Mouse (Mus musculus): Measurements from ENCODE around the gene Gigyf2. TPM values are rescaled to one million over a fixed set of nuclear protein-coding genes. Genes with fewer than 3 reads are reported as not detected.

Gigyf2 gene
- polyA plus RNA-seq, 2 experiments, result 47.7 to 64.0 TPM

DNA sequence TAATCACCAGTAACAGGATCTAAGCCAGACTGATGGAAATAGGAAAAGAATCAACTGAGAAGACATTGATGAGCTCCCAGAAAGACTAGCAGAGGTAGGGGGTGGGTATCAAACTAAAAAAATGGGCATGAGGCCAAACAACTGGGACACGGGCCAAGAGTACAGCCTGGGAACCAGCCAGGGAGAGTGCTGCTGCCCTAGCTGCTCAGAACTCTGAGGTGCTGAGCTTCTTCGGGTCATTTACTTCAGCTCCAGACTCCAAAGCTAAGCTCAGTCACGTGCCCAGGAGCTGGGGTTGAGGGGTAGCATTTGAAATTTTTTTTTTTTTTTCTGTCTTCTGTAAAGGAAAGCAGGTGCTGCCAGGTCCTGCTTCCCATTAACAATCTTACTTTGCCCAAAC, 10.1 kb upstream of the Gigyf2 start:
- no peak overlapping the region for H3K9ac ChIP-seq (ENCODE audit: low read depth, low read length, severe bottlenecking)
- peaks cover 16% of the 10 kb centered on the region for H3K9me3 ChIP-seq (ENCODE audit: control insufficient read depth, low read length)
- H3K4me1 ChIP-seq (ENCODE audit: control insufficient read depth, insufficient read depth, low read length), result no peaks in the 10 kb centered on the region
- H3K27ac ChIP-seq (replicated peaks; ENCODE audit: low read depth, low read length), result no peak overlapping the region
- 46% methylated on average over 3 of the region's 3 CpGs for WGBS
- no peaks in the 10 kb centered on the region for H3K36me3 ChIP-seq (ENCODE audit: control insufficient read depth, insufficient read depth, low read length)
- DNase-seq (ENCODE audit: low spot score) (peak; percentile 25), ATAC-seq (ENCODE audit: low FRiP score, low read depth) (no peak)
- no peaks in the 10 kb centered on the region for H3K27me3 ChIP-seq (ENCODE audit: control insufficient read depth, insufficient read depth, low read length)
- no peak overlapping the region for H3K4me3 ChIP-seq (replicated peaks; ENCODE audit: low read length)
- no peak for TF ChIP-seq POLR2A (IDR thresholded peaks at IDR 0.05; ENCODE audit: borderline replicate concordance, extremely low read depth, insufficient read depth, insufficient read length)
- H3K4me2 ChIP-seq (replicated peaks; ENCODE audit: low read depth, low read length, severe bottlenecking), result no peak overlapping the region

DNA sequence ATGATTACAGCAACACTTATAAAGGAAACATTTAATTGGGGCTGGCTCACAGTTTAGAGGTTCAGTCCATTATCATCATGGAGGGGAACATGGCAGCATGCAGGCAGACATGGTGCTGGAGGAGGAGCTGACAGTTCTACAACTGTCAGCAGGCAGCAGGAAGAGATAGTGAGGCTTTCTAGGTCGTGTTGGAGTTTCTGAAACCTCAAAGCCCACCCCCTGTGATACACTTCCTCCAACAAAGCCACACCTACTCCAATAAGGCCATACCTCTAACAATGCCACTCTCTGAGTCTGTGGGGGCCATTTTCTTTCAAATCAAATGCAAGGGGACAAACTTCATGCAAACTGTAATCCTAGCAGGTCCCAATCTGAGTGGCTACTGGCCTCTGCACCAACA, 5.7 kb upstream of the Gigyf2 start:
- Histone ChIP-seq H3K4me2 (replicated peaks; ENCODE audit: low read depth, low read length, severe bottlenecking) (no peak overlapping the region), H3K4me1 (ENCODE audit: control insufficient read depth, insufficient read depth, low read length) (no peaks in the 10 kb centered on the region), H3K4me3 (replicated peaks; ENCODE audit: low read length) (no peak overlapping the region), H3K27me3 (ENCODE audit: control insufficient read depth, insufficient read depth, low read length) (no peaks in the 10 kb centered on the region), H3K27ac (replicated peaks; ENCODE audit: low read depth, low read length) (no peak overlapping the region), H3K9me3 (ENCODE audit: control insufficient read depth, low read length) (peaks cover 16% of the 10 kb centered on the region), H3K36me3 (ENCODE audit: control insufficient read depth, insufficient read depth, low read length) (no peaks in the 10 kb centered on the region), H3K9ac (ENCODE audit: low read depth, low read length, severe bottlenecking) (no peak overlapping the region)
- no peak for DNase-seq (ENCODE audit: low spot score)
- no peak for ATAC-seq (ENCODE audit: low FRiP score, low read depth)
- 9% methylated on average over 1 of the region's 1 CpGs for WGBS
- TF ChIP-seq POLR2A (IDR thresholded peaks at IDR 0.05; ENCODE audit: borderline replicate concordance, extremely low read depth, insufficient read depth, insufficient read length), result no peak

DNA sequence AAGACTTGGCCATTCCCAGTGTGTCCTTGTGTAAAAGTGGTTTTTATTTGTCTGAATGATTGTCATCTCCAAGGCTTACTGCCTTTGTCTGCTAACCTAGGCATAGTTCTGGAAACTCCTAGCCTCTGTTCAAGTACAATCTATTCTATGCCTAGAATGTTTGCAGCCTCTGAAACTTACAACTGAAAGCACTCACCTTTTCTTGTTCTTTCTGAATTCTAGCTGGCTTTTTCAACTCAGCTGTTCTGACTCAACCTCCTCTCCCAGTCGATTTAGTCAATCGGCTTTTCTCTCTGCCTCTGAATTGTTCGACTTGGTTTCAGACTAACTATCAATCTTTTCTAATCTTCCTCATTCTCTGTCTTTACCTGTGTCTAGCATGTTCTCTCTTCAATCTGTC, 4.0 kb upstream of the Gigyf2 start:
- H3K27me3 ChIP-seq (ENCODE audit: control insufficient read depth, insufficient read depth, low read length), result no peaks in the 10 kb centered on the region
- no peaks in the 10 kb centered on the region for H3K4me1 ChIP-seq (ENCODE audit: control insufficient read depth, insufficient read depth, low read length)
- H3K4me3 ChIP-seq (replicated peaks; ENCODE audit: low read length), result no peak overlapping the region
- no peak for TF ChIP-seq POLR2A (IDR thresholded peaks at IDR 0.05; ENCODE audit: borderline replicate concordance, extremely low read depth, insufficient read depth, insufficient read length)
- H3K9me3 ChIP-seq (ENCODE audit: control insufficient read depth, low read length), result peaks cover 16% of the 10 kb centered on the region
- ATAC-seq (ENCODE audit: low FRiP score, low read depth) (no peak), DNase-seq (ENCODE audit: low spot score) (no peak)
- H3K4me2 ChIP-seq (replicated peaks; ENCODE audit: low read depth, low read length, severe bottlenecking), result no peak overlapping the region
- no peak overlapping the region for H3K9ac ChIP-seq (ENCODE audit: low read depth, low read length, severe bottlenecking)
- no peak overlapping the region for H3K27ac ChIP-seq (replicated peaks; ENCODE audit: low read depth, low read length)
- H3K36me3 ChIP-seq (ENCODE audit: control insufficient read depth, insufficient read depth, low read length), result no peaks in the 10 kb centered on the region
- WGBS, result 92% methylated on average over 3 of the region's 3 CpGs

DNA sequence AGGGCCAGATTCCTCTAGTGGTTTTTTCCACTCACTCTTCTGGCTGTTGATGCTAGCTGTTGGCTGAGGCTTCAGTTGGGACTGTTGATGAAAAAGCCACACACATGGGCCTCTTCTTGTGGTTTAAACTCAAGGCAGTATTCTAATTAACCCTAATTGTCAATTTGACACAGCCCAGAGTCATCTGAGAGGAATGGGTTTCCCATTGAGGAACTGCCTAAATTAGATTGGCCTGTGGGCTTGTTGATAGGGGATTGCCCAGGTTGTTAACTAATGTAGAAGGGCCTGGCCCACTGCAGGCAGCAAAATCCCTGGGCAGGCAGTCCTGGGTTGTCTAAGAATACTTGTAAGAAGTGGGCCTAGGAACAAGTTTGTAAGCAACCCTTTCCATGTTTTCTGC, 2.1 kb upstream of the Gigyf2 start:
- Histone ChIP-seq H3K27me3 (ENCODE audit: control insufficient read depth, insufficient read depth, low read length) (no peaks in the 10 kb centered on the region), H3K27ac (replicated peaks; ENCODE audit: low read depth, low read length) (no peak overlapping the region), H3K4me1 (ENCODE audit: control insufficient read depth, insufficient read depth, low read length) (peaks cover 6% of the 10 kb centered on the region), H3K4me3 (replicated peaks; ENCODE audit: low read length) (no peak overlapping the region), H3K36me3 (ENCODE audit: control insufficient read depth, insufficient read depth, low read length) (no peaks in the 10 kb centered on the region), H3K4me2 (replicated peaks; ENCODE audit: low read depth, low read length, severe bottlenecking) (no peak overlapping the region), H3K9me3 (ENCODE audit: control insufficient read depth, low read length) (peaks cover 15% of the 10 kb centered on the region), H3K9ac (ENCODE audit: low read depth, low read length, severe bottlenecking) (no peak overlapping the region)
- ATAC-seq (ENCODE audit: low FRiP score, low read depth), result no peak
- no peak for DNase-seq (ENCODE audit: low spot score)
- no peak for TF ChIP-seq POLR2A (IDR thresholded peaks at IDR 0.05; ENCODE audit: borderline replicate concordance, extremely low read depth, insufficient read depth, insufficient read length)

DNA sequence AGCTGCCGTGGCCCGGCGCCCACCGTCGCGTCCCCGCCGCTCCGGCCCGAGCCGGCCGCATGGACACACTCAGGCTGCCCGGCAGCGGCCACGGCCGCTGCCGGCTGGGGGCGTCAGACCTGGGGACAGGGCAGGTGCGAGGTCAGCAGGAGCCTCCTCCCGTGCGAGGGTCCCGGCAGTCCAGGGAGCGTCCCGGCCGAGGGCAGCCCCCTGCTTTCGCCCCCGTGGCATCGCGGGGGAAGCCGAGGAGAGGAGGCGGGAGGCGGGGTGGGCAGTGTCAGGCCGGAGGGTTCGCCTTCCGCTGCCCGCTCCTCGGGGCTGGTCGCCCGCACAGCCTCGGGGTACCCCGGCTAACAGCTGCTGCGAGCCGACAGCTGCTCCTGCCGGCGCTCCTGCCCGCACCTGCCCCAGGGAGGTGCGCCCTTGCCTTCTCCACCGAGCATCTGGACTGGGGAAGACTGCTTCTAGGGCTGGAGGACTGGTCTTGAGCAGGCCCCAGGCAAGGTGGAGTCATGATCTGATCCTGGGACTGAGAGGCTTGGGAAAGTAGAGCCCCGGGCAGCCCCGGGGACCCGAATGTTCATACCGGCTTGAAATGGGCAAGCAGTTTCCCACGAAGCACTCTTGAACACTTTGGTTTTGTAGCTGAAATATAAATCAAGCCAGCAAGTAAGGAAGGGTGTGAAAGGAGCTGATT, 515 bp downstream of the Gigyf2 start:
- TF ChIP-seq POLR2A (IDR thresholded peaks at IDR 0.05; ENCODE audit: borderline replicate concordance, extremely low read depth, insufficient read depth, insufficient read length), result no peak
- Histone ChIP-seq H3K4me2 (replicated peaks; ENCODE audit: low read depth, low read length, severe bottlenecking) (peak overlapping the region; percentile 68), H3K4me3 (replicated peaks; ENCODE audit: low read length) (peak overlapping the region; percentile 98), H3K9ac (ENCODE audit: low read depth, low read length, severe bottlenecking) (peak overlapping the region; percentile 93), H3K36me3 (ENCODE audit: control insufficient read depth, insufficient read depth, low read length) (no peaks in the 10 kb centered on the region), H3K9me3 (ENCODE audit: control insufficient read depth, low read length) (no peaks in the 10 kb centered on the region), H3K27ac (replicated peaks; ENCODE audit: low read depth, low read length) (peak overlapping the region; percentile 92), H3K27me3 (ENCODE audit: control insufficient read depth, insufficient read depth, low read length) (no peaks in the 10 kb centered on the region), H3K4me1 (ENCODE audit: control insufficient read depth, insufficient read depth, low read length) (peaks cover 6% of the 10 kb centered on the region)
- DNase-seq (ENCODE audit: low spot score) (no peak), ATAC-seq (ENCODE audit: low FRiP score, low read depth) (peak; percentile 77)
- under 1% methylated on average over 37 of the region's 53 CpGs for WGBS

Measured in limb, embryonic 14.5 days (tissue).